Mouse (Mus musculus): Measurements from ENCODE around the gene Gm6525. TPM values are rescaled to one million over a fixed set of nuclear protein-coding genes. Genes with fewer than 3 reads are reported as not detected.

Gene Gm6525
- 0.33 TPM in 1 of 2 replicates, not detected in the other for total RNA-seq (2021)
- long read RNA-seq, experiment 1 = 0 reads
- long read RNA-seq, experiment 2 = 0 reads

- DNase-seq = no peak
Observed at GRCm38 (mm10) chr3:84173581-84174154, at the start of gene Gm6525. Gm6525 (plus strand) TSS chr3:84174104.

GRCm38 (mm10) chr3:84125704-84126289, 48.1 kb upstream of the Gm6525 start:
- no peak for DNase-seq

- DNase-seq = no peak
Observed at GRCm38 (mm10) chr3:84126721-84127120, 47.2 kb upstream of the Gm6525 start.

DNA sequence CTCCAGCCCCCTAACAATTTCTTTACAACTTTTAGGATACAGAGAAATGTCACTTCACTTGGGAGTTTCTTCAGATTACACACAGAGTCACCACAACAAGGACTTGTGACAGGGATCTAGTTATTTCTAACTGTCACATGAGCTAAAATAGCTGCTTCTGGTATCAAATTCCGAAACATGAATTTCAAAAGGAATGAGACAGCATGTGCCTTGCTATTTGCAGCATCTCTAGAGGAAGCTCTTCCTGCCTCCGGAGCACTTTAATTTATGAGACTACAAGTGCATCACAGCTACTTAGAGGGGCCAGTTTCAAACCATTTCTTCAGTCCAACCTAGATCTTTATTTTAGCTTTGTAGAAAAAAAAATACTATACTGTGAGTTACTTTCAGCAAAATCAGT, 46.5 kb upstream of the Gm6525 start:
- DNase-seq = no peak

GRCm38 (mm10) chr3:84128871-84129870, 44.7 kb upstream of the Gm6525 start:
- peak; percentile 48 for DNase-seq

DNA sequence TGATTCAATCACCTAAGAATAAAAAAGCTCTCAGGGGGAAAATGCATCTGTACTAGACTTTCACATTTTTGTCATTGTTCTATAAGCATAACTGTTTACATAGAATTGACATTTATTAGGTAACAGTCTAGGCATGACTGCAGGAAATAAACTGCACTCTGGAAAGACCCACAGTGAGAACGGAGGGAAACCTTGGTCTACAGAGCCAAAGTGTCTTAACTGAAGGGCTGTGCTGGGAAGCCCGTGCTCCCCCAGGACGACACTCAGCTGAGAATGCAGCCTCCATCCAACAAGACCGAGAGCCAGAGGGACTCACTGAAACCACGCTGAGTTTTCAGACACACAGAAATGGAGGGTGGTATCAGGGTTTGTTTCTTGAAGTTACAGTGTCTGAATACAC, 43.1 kb upstream of the Gm6525 start:
- DNase-seq = peak; percentile 35

DNA sequence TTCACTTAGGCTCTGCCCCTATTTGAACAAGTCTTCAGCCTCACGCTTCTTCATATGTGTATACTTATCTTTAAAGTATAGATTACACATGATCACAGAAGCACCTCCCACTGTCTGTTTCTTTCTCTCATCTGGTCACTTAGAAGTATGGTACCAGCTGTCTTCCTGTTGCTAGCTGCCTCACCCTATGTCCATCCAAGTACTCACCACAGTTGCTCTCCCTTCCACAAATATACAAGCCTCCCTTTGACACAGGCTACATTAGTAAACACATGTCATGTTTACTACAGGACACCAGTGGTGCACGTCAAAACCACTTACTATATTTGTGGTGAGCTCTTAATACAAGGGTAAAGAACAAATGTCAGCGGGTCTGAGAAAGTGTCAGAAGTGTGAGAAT, 42.5 kb upstream of the Gm6525 start:
- no peak for DNase-seq

GRCm38 (mm10) chr3:84135387-84135786, 38.5 kb upstream of the Gm6525 start:
- DNase-seq = peak; percentile 61

DNA sequence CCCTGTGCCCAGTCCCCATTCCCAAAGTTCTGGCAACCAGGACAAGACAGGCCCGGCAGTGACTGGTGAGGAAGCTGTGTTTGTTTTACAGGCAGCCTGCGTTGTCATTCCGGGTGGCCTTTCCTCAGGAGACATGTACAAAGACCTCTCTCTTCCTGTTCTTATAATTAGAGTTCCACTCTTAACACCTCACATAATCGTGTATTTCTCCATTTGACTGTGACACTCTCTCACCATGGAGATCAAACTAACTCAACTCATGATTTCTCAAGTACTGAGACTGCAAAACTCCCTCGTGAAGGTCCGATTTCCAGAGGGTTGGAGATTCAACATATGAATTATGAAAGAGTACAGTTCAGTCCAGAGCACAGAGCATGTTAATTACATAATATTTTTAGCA, 38.0 kb upstream of the Gm6525 start:
- DNase-seq = no peak

DNA sequence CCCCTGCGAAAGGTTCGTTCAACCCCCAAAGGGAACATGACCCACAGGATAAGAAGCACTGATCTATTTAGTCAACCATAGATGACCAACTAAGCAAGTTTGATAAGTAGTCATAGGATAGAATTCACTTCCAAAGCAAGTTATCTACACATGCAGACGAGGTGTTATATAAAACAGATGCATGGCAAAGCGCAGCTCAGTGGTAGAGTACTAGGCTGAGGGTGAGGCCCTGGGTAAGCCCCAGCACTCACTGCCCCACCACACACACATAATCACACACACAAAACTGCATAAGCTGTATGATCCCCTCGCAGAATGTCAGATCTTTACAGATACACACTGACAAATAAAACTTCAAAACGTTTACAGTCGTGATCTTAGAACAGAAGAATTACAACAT, 37.4 kb upstream of the Gm6525 start:
- DNase-seq = no peak

DNA sequence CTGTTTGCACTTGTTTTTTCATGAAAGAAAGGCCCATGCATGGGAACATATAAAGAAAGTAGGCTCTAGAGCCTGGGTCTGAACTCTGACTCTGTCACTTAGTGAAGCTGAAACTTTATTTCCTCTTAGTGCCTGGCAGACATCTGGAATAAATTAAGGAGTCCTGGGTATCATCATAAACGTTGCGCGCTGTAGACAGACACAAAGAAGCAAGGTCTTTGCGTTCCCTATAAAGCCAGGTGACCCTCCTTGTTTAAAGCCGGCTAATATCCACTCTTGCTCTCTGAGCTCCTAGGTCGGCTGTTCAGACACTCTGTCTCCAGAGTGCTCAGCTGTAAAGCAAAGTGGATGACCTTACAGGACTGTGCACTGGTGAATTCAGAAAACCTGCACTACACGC, 33.0 kb upstream of the Gm6525 start:
- DNase-seq = no peak

GRCm38 (mm10) chr3:84149831-84150230, 24.1 kb upstream of the Gm6525 start:
- DNase-seq = no peak

DNA sequence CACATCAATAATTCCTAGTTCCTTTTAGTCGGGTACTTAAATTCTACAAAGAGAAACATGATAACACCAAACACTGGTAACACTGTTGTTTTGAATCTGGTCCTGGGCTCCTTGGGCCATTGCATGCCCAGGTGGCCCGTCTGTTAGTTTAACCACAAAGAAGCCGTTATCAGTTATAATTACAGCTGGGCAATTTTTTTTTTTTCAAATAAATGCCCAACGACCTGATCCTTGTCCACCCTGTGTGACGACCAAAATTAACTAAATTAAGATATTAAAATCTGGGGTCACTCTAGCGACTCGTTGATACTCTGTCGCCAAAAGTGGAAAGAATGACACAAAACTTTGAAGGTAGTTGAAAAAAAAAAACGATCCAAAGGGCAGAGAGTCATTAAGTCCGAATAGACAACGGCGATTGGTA, 19.2 kb upstream of the Gm6525 start:
- no peak for DNase-seq

DNA sequence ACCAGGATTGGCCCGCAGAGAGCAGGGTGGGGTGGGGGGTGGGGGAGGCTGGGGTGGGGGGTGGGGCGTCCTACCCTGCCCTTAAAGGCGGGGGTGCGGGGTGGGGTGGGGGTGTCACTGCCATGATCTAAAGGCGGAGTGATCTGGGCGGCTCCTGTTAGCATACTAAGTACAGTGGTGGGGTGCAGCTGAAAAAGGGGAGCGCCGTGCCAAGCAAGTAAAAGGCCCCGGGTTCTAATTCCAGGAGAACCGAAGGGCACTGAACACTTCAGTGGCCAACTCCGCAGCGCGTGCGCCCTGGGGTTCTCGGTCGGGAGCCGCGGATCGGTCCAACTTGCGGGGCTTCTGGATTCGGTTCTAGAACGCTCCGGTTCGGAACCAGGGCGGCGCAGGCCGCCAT, 18.8 kb upstream of the Gm6525 start:
- no peak for DNase-seq

GRCm38 (mm10) chr3:84155558-84156006, 18.3 kb upstream of the Gm6525 start, which contains the start of gene Mnd1:
Mnd1 (minus strand) TSS chr3:84155786.
- peak; percentile 100 for DNase-seq

GRCm38 (mm10) chr3:84156105-84156504, 17.8 kb upstream of the Gm6525 start:
- DNase-seq = peak; percentile 14

- DNase-seq = no peak
Observed at GRCm38 (mm10) chr3:84157011-84157410, 16.9 kb upstream of the Gm6525 start.

DNA sequence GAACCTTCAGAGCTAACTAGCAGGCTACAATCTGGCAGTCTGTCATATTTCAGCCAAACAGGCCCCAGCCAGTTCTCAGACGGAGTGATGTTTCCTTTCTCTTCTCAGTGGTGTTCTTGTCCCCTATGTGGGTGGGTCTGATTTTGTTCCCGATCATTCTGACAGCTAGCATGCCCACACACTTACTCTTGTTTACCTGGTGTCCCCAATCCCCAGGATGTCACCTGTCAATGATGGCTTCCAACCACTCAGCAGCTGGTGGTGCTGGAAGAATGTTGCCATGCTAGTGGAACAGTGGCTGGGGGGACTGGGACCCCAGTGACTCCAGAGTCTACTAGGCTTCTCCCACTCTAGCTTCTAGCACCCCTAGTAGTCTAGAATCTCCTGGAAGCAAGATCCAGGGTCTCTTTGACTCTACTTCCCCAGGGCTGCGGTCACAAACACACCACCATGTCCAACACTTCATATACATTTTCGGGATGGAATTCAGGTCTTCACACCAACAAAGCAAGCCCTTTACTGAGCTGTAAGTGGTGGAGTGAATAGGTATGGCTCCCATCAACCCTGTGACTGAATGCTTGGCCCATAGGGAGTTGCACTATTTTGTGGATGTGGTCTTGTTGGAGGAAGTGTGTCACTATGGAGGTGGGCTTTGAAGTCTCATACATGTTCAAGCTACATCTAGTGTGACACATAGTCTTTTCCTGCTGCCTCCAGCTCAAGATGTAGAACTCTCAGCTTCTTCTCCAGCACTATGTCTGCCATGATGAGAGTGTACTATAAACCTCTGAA, 16.1 kb upstream of the Gm6525 start:
- no peak for DNase-seq

DNA sequence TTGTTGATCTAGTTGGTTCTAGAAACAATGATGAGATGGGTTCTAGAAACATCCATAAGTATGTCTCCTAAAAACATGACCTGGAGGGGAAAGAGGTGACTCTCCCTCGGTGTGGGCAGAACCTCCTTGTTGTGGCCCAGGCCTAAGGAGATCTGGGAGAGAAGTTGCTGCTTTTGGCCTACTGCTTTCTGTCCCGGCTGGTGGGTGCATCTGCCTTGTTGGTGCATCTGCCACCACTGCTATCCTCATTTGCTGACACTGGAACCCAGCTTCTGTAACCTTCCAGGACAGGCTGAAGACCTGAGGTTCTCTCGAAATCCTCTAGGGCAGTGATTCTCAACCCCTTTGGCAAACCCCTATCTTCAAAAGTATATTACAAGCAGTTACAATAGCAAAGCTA, 8.5 kb upstream of the Gm6525 start:
- no peak for DNase-seq

- no peak for DNase-seq
Observed at GRCm38 (mm10) chr3:84166073-84166472, 7.8 kb upstream of the Gm6525 start.

DNA sequence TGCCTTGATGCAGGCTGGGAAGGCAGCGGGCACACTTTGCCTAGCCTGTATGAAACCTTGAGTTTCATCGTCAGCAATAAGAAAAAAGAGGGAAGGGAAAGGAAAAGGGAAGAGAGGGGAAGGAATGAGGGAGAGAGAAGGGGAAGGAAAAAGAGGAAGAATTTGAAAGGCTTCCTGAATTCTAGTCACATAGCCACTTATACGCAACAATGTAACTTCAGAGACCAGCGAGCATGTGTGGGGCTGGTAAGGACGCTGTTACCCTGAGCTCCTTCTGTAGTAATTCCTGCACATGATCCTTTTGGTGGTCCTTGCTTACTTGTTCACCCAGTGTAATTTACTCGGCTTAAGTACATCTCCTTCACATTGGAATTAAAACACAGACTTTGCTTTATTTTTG, 5.0 kb upstream of the Gm6525 start:
- no peak for DNase-seq

DNA sequence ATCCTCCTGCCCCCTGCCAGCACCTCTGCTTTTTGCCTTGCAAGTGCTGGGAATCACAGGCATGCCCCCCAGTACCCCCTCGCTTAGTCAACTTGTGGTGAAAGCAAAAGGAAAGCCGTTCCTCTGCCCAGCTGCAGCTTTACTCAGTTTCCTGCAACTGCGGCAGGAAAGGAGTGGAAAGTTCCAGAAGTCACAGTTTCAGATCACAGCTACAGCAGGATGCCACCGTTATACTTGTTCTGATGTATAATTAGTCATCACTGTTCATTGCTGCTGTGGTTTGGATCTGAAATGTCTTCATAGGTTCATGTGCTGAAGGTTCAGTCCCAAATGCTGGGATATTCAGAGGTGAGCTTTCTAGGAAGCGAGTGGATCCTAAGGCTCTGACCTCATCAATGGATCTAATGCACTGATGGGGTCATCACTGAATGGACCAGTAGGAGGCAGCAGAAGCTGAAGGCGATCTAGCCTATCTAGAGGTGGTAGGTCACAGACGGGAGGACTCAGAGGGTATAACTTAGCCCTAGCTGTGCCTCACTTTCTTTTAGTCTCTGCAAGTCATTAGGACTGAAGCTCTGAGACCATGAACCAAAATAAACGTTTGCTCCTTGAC, 4.4 kb upstream of the Gm6525 start:
- DNase-seq = no peak
